Mouse (Mus musculus) cerebellum, adult 18-20 months (tissue): ENCODE data around the gene Nfatc3.
A peak's percentile ranks its signal among the peaks of the same experiment; 100 is the strongest.

ENCODE experiments used
- DNase-seq, 2 experiments: peaks; one replicate each; pipeline ENCODE4 v3.0.0; 2021

The Nfatc3 gene

DNA sequence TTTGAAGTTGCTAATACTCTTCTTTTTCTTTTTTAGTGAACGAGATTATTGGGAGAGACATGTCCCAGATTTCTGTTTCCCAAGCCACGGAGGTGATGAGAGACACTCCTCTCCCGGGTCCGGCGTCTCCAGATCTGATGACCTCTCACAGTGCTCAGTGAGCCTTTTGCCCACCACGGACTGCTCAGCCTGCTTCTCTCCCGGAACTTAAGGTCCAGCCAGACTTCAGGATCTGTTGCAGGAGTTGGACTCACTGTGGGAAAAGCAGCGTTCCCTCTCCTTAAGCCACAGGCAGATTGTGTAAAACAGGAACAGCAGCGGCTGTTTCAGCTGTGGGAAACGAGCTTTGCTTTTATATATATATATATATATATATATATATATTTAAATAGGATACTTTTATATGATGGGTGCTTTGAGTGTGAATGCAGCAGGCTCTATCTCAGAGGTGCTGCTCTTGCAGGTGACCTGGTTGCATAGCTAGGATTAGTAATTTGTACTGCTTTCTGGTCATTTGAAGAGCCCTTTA, 69.3 kb downstream of the Nfatc3 start:
- DNase-seq, result peak in 1 of 2 experiments; percentile 16

DNA sequence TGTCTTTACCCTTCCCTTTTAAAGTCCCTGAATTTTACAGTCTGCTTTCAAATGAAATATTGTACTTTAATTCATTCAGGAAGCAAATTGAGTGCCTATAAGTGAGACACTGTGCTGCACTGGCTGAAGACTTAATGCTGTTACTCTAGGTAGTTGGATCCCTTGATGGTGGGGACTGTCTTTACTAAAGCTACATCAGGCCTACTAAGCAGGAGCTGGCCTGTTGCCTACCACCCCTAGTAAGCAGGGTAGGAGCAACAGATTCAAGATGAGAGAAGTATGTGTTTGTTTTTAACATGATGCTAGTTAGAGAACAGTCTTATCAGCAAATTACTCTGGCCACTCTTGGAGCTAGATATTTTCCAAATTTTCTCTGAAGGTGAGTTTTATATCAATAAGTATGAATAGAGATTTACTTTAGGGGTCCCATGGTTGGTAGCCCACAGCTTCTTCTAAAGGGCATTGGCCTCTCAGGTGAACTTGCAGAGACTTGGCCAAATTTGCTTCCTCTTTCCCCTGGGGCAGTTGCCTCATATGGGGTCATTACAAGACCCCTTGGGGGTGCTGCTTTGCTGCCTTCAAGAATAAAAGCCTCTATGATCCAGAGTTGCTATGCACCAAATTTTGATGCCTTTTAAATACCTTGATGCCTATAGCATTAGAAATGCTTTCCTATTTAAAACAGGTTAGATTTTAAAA, 70.7 kb downstream of the Nfatc3 start:
- peak in 1 of 2 experiments; percentile 10 for DNase-seq

DNA sequence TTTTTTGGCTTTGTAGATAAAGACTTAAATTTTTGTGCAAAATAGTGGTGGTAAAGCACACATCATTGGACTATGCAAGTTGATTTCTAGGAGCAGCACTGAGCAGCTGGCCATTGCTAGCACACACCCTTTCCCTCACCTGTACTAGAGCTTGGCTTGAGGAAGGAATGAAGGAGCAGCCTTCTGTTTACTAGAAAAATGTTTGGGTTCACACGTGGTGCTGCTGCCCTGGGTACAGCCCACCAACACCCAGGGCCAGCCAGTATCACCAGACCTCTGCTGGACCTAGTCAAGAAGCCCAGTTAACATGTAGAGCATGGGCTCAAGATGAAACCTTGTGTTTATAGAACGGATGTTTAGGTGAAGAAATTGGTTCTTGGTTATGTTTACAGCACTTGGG, 71.4 kb downstream of the Nfatc3 start:
- DNase-seq, result peak in 1 of 2 experiments; percentile 9

DNA sequence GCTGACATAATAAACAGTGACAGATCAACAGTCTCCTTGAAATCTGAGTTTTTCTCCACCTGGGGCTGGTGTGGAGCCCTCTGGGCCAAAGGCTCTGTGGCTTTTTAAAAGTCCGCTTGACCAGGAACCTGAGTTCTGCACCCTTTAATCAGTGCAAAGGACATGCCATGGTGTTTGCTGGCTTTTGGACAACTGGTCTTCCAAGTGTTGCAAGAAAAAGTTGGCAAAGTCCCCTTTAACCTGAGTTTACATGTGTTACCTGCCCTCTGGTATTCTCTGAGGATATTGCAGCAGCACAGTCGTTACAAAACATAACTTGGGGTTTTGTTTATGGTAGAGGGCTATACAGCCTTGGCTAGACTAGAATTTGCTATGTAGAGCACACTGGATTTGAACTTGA, 71.9 kb downstream of the Nfatc3 start:
- no peak for DNase-seq

DNA sequence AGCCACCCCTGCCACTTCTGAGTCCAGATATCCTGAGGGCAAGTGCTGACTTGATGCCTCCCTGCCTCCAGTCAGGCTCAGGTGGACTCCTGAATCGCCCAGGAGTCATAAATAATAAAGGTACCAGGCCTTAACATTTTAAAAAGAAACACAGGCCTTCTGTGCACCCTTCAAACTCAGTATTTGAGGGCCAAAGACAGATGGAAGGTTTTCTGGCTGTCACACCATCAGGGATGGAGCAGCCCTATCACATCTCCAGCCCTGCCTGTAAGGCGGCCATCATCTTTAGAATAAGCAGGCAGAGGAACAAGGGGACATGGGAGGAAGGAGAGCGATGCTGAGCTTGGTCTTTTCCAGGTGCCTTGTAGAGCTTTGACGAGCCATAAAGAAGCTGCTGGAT, 72.4 kb downstream of the Nfatc3 start:
- no peak for DNase-seq

DNA sequence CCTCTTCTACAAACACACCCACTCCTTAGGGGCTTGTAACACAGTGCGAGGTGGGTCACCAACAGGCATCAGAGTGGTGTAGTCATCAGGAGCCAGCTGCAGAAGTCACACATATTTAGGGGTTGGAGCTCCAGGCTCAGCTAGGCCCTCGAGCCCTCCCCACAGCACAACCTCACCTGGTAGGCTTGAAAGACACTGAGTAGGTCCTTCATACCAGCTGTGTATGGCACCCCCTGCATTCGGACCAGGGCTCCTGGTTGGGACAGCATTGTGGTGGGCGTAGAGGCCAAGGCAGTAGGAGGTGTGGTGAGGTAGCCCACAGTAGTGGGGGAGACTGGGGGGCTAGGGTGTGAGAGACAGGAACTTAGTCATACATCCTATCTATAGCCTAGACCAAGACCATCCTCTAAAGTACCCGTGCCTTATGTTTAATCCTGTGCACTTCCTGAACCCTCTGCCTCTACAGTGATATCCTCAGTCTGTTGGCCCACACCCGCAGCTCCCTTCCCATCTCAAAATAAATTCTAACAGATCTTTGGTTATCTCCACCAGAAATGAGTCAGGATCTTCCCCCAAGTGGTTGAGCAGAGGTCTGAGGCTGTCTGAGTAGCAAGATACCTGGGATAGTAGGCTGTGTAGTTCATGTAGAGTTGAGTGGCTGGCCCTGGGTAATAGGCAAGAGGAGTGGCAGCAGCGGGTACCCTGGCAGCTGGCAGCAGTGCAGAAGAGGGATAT, 73.0 kb downstream of the Nfatc3 start:
- no peak for DNase-seq

DNA sequence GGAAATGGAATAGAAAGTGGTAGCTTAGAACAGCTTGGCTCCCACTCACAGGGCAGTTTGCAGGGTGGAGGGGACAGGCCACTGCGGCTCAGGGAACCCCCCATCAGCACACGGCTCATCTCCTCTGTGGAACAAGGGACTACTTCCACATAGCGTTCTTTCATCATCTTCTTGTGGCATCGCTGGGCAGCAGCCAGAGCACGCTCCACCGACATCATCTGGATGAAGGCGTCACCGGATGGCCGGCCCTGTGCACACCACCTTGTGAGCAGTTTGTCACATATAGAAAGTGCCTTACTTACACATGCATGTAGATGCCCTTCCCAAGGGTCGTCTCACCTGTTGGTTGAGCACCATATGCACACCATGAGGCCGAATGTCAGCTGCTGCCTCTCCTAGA, 73.7 kb downstream of the Nfatc3 start:
- DNase-seq, result no peak

DNA sequence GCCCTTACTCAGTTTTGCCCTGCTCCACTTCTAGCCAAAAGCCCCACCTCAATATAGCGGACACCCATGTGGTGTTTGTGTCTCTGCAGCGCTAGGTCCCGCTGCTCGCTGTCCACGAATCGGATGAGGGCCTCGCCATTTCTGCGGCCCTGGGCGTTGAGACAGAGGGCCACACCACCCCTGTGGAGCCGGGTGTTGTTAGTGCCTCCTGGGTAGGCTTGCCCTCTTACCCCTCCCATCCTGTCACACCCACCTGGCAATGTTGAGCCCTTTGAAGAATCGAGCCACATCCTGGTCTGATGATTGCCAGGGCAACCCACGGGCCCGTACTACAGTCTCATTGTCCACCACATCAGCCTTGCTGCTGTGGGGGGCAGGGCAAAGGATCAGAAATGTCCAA, 74.9 kb downstream of the Nfatc3 start:
- no peak for DNase-seq

DNA sequence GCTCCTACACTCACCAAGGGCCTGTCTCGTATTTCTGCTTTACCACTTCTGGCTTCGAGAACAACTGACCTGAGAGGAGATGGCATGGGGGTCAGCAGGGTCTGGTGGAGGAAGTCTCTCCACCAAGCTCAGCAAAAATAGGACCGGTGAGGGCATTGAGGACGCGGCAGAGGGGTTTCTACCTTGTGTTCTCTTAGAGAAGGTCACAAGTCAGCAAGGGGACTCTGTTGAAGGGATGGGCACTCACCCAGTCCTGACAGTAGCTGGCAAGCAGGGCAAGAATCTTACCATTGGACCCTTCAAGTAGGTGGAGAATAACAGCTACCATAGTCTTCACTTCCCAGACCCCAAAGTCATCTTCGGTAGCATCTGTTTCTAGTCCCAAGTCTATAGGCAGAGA, 75.3 kb downstream of the Nfatc3 start:
- DNase-seq, result no peak

DNA sequence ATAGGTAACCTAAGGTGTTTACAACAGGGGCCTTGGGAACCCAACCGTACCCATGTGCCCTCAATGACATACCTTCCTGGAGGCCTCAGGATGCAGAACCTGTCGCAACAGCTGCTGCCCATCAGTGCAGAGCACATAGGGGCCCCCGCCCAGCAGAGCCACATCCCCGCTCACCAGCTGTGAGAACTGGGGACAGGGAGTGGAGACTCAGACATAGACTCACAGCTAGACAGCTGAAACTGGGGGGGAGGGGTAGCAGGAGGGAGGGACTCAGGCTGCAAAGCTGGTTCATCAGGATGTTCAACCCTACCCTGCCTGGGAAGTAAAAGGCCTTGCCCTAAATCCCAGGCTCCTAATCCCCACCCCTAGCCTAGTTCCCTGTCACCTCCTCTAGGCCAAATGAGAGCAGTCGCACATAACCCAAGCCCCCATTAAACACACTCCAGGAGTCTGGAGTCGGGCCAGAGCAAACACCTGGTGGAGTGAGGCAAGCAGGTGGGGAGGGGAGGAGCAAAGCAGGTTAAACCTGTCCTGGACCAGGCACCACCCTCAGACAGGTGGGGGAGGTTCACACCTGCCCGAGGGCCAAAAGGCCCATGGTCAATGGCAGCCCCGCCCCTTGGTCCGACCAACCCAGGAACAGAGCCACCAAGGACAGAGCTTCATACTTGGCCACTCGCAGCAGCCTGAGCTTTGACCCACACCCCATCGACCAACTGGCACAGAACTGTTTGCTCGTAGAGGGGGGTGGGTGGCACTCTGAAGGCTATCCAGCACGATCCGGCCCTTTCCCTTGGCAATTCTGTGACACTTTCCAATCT, 76.3 kb downstream of the Nfatc3 start:
- peak in 1 of 2 experiments; percentile 12 for DNase-seq

DNA sequence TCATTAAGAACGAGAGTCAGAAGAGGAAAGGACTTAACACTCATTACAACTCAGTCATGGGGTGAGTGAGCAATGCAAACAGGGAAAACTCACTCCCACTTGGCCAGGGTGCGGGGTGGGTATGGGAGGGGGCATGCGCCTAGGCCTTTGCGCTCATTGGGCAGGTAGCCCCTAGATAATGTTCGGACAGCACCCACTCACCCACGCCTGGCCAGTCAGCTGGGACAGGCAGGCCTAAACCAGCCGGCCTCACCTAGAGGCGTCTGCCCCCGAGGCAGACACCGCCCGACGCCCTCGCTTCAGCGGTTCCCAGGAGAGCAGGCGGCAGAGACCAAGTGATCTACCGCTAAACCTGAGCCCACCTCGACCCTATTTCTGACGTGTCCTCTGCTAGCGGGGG, 77.0 kb downstream of the Nfatc3 start:
- no peak for DNase-seq

DNA sequence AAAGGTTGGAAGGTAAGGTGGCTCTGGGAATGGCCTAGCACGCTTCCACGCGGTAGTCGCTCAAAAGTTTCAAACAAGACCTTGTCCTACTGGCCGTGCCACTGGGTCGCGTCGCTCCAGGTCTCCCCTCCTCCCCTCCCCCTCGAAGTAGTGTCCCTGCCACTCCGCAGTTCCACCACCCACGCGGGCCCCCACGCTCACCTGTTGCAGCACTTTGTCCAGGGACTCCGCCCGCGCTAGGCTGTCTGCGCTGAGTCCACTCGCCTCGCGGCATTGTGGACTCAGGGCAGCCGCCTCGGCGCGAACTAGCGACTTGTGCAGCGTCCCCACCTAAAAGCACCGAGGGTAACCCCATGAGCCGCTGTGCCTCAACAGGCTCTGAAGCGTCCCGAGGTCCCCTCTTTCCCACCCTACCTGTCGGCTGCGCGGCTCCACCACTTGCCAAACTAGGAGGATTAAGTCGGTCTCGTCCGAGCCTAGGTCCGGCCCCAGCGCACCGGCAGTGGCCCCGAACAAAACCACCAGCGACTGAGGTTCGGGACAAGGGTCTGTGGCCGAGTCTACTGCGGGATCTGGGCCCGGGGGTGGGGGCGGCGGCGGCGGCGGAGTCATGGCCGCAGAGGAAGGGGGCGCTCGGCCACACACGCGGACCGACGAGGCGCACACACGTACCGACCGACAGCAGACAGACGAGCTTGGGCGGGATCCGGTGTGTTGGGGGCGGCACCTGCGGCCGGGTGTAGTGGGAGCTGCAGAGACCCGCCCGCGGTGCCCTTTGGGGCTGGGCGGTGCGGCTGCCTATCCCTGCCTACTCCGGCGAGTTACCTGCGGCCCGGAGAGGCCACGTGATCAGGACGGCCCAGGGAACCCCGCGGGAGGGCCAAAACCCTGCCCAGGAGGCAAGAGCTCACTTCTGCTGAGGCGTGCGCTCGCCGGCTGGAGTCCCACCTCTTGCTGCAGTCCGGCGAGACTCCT, 77.8 kb downstream of the Nfatc3 start, which contains the start of gene Esrp2:
Esrp2 (minus strand) TSS at position 819 of the 975 bp plus-strand sequence.
- DNase-seq, result no peak

DNA sequence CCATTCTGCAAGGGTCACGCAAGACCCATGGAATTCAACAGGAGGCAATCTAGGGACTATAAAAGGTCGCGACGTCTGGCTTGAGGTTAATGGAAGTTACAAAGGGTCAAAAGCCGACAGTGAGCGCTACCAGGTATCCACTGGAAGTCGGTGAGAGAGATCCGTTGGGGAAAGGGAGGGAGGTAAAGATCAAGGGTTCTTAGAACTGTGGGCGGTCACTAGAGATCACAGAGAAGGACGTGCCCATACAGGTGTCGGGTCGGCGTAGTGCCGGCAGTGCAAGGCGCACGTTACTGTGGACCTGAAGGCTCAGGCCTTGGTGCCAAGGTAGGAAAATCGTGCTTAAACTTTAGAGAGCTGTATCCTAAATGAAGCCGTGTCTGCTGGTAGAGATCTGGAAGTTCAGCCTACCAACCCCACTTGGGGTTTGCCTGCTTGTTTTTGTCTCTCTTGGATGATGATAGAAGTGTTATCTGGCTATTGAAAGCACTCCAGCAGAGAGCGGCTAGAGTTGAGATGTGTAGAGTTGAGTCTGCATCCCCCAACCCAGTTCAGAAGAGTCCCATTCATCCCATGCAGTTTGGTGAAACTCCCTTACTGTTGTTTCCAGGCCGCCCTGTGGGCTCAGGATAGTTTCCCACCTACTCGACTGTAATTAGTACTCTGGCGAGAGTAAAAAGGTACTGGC, 78.7 kb downstream of the Nfatc3 start:
- no peak for DNase-seq

DNA sequence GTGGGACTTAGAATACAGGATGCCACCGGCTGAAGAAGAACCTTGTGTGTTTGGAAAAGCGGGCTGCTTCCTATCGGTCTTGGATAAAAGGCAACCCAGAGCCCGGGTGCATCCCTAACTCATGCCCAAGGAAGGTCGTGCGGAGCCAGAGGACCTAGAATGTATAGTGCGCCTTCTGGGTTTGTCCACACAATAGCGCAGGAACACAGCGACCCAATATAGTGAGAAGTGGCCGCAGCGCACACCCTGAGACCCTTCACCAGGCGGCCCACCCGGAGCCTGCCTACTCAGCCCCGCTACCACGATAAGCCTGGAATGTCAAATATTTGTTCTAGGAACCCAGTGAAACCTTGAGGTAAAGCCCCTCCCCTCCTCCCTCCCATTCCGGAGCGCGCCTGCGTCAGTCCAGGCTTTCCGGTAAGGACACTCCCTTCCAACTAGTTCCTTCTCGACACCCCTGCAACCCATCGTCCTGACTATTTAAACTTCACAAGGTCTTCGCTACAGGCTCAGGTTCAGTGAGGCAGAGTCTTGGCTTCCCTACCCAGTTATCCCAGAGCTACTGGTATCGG, 79.4 kb downstream of the Nfatc3 start:
- DNase-seq, result peak; percentile 45 to 50

DNA sequence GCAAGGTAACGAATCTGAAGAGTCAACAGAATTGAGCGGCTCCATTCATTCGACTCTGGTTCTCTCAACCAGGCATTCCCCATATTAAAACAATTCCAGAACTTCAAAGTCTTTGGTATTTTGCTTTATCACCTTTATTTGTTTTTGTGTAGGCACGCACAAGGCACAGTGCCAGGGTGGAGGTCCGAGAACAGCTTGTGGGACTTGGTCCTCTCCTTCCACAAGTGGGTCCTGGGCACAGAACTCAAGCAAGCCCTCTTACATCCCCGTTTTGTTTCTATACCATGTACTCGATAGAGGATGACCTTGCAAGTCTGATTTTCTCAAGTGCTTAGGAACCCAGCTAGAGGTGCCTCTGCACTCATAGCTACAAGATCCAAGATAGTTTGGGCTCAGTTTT, 80.0 kb downstream of the Nfatc3 start:
- DNase-seq, result no peak

DNA sequence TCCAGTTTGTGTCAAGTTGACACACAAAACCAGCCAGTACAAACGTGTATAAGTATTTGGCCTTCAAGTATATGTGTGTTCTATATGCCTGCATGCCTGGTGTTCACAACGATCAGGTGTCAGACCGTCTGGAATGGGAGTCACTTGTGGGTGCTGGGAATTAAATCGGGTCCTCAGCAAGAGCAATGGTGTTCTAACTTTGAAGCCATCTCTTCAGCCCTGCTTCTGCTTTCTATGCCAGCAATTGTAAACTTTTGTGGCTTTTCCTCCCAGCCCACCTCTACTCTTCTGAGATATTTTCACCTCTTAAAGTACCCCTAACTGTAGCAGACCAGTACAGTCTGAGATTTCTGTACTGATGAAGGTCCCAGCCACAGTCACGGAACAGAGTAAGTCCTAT, 81.6 kb downstream of the Nfatc3 start:
- DNase-seq, result no peak

DNA sequence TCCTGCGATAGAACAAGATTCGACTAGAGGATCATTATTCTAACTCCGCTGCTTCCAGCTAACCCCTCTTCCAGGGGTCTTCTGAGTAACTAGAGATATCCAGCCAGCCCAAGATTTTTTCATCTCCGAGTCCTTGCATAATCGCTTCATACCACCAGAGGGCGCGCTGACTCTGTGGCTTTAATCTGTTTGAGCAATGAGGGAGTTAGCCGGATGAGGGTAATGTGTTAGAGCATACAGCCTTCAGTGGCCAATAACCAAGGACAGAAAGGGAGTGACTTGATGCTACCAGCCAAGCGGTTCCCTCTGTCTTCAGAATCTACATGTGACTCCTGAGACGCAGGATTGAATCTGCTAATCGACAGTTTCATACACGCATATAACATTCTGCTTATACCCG, 82.1 kb downstream of the Nfatc3 start:
- peak; percentile 73 to 87 for DNase-seq

DNA sequence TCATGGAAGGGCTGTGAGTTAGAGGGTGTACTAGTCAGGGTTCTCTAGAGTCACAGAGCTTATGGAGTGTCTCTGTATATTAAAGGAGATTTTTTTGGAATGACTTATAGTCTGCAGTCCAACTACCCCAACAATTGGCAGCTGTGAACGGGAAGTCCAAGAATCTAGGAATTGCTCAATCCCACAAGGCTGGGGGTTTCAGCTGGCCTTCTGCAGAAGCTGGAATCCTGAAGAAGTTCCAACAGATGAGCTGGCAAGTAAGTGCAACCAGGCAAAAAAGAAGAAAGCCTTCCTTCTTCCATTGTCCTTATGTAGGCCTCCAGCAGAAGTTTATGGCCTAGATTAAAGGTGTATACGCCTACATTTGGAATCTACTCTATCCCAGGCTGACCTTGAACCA, 86.7 kb downstream of the Nfatc3 start:
- DNase-seq, result no peak

DNA sequence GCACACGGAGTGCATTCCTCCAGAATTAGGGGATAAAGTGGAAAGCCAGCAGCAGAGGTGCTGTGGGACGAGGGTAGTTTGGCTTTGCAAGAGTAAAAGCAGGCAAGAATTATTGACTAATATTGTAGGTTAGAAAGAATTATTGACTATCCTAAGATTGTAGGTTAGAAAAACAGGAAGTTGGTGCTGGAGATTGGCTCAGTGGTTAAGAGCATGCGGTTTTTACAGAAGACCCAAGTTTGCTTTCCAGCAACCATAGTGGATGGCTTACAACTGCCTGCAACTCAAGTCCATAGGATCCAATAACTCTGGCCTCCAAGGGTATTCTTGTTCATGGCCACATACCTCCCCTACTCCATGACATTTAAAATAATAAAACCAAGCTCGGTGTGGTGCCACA, 87.4 kb downstream of the Nfatc3 start:
- no peak for DNase-seq

DNA sequence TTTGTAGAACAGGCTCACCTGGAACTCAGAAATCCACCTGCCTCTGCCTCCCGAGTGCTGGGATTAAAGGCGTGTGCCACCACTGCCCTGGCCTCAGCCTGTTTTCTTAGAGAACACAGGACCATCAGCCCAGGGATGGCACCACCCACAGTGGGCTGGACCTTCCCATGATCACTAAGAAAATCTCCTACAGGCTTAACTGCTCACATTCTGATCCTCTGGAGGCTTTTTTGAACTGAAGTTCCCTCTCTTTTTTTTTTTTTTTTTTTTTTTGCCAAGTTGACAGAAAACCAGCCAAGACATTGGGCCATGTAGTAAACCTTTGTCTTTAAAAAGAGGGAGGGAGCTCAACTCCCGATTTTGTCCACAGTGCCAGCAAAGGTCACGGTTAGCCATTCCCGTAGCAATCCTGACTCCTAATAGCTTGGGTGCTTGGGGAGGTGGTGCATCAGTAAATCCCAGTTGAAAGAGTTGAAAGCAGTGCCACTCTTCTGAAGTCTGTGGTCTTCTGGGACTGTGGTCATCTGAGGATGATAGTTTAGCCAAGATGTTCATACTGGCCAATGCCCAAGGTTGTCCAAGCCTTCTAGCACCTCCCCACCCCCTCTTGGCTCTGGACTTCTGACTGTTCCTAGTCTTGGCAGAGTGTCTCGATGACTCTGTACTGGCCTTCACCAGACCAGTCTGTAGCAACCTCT, 89.4 kb downstream of the Nfatc3 start:
- no peak for DNase-seq

DNA sequence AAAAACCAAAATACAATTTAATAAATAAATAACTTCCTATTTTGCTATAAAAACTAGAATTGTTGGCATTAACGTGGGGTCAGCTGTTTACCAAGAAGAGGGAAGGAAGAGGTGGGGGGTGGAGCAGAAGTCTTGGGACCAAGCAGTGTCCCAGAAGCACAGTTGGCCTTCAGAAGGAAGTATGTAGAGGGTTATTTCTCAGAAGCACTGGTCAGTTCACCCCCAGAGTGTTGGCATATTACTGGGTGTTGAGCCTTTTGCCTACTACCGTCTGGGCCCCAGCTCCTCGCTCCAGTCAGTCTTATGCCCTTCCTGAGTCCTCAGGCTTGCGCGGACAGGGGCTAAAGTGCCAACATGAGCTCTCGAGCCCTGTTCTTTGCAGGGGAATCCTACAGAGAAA, 90.4 kb downstream of the Nfatc3 start:
- DNase-seq, result no peak
